Mouse (Mus musculus) E14TG2a.4 (cell line): Measurements from ENCODE around the gene Gm28845.

Experiments used
- CTCF ChIP-seq: conservative IDR thresholded peaks from 2 replicates; pipeline ENCODE4 v1.5.1; 2014; ENCODE audit warnings: low read length
- NANOG ChIP-seq: IDR thresholded peaks from 2 replicates; pipeline ENCODE4 v1.6.1; 2014; ENCODE audit warnings: borderline replicate concordance, low read length, mixed read lengths
- POU5F1 ChIP-seq: IDR thresholded peaks from 2 replicates; pipeline ENCODE4 v1.6.1; 2014; ENCODE audit warnings: low read length, borderline replicate concordance

- TF ChIP-seq CTCF, result no peak
- TF ChIP-seq NANOG, result no peak
- TF ChIP-seq POU5F1, result no peak
Observed at GRCm38 (mm10) chr1:65154814-65155213, 35.5 kb upstream of the Gm28845 start.
